Mouse (Mus musculus) CH12.LX (cell line): ENCODE measurements around the gene 2300002M23Rik. TPM values are rescaled to one million over a fixed set of nuclear protein-coding genes. Genes with fewer than 3 reads are reported as not detected.

Source experiments
- DNase-seq: peaks from one replicate; pipeline ENCODE4 v3.0.0-alpha.2; 2013; ENCODE audit errors: extremely low read depth
- H3K27ac ChIP-seq: 2 replicates; pipeline ENCODE4 v1.5.1; 2012; ENCODE audit warnings: low read depth, mild to moderate bottlenecking, control low read depth, moderate library complexity; ENCODE audit not compliant: insufficient read depth
- H3K27me3 ChIP-seq: replicated peaks from 2 replicates; pipeline ENCODE3; 2012; ENCODE audit warnings: inconsistent platforms
- H3K36me3 ChIP-seq, 2 experiments: replicated peaks in 1 of 2; 2 replicates each; pipeline versions ENCODE3 to v1.6.1; 2012; ENCODE audit warnings: inconsistent platforms in 1 of 2, low read length in 1 of 2, mild to moderate bottlenecking in 1 of 2, mixed read lengths in 1 of 2, moderate library complexity in 1 of 2; ENCODE audit not compliant: control insufficient read depth in 1 of 2, insufficient read depth in 1 of 2
- H3K4me1 ChIP-seq, 2 experiments: 2 replicates each; pipeline ENCODE4 v1.6.1; 2012; ENCODE audit warnings: inconsistent platforms in 1 of 2, moderate library complexity in 1 of 2; ENCODE audit not compliant: insufficient read depth in 2 of 2, control insufficient read depth in 1 of 2
- H3K4me2 ChIP-seq: 2 replicates; pipeline ENCODE4 v1.6.1; 2012; ENCODE audit warnings: low read depth, mild to moderate bottlenecking, control low read depth; ENCODE audit not compliant: poor library complexity, insufficient read depth, severe bottlenecking
- H3K4me3 ChIP-seq, 3 experiments: fragments of 150-350 bp in 1 of 3; sonication (generic) in 1 of 3; replicated peaks in 1 of 3; 2 replicates each; pipeline versions ENCODE3 to v1.5.1; 2011 to 2012; ENCODE audit warnings: low read depth in 2 of 3, low read length in 2 of 3, mild to moderate bottlenecking in 2 of 3, moderate library complexity in 2 of 3, control low read depth in 1 of 3, improper control_type of control experiment in 1 of 3, inconsistent platforms in 1 of 3, mixed read lengths in 1 of 3; ENCODE audit not compliant: poor library complexity in 1 of 3
- H3K79me2 ChIP-seq: replicated peaks from 2 replicates; pipeline ENCODE4 v1.6.1; 2012; ENCODE audit warnings: mild to moderate bottlenecking, moderate library complexity; ENCODE audit not compliant: control insufficient read depth, poor library complexity, insufficient read depth, severe bottlenecking; ENCODE audit errors: extremely low read depth
- H3K9ac ChIP-seq: 2 replicates; pipeline ENCODE4 v1.6.1; 2012; ENCODE audit warnings: low read depth, mild to moderate bottlenecking, control low read depth, moderate library complexity; ENCODE audit not compliant: insufficient read depth
- H3K9me3 ChIP-seq: replicated peaks from 2 replicates; pipeline ENCODE3; 2012; ENCODE audit warnings: low read length, inconsistent platforms, mixed read lengths
- E2F4 ChIP-seq: IDR thresholded peaks from 2 replicates; pipeline ENCODE4 v1.6.1; 2011; ENCODE audit warnings: low read depth, low read length, improper control_type of control experiment; ENCODE audit not compliant: insufficient replicate concordance
- ETS1 ChIP-seq: conservative IDR thresholded peaks from 2 replicates; pipeline ENCODE4 v1.6.1; 2012; ENCODE audit warnings: low read depth, mild to moderate bottlenecking, inconsistent platforms, low read length, improper control_type of control experiment, moderate library complexity
- GABPA ChIP-seq: IDR thresholded peaks from 2 replicates; pipeline ENCODE4 v1.6.1; 2012; ENCODE audit warnings: low read depth, low read length, improper control_type of control experiment, inconsistent platforms; ENCODE audit not compliant: insufficient replicate concordance
- IRF4 ChIP-seq: IDR thresholded peaks from 2 replicates; pipeline ENCODE4 v1.6.1; 2014; ENCODE audit warnings: low read depth, mild to moderate bottlenecking, inconsistent platforms, low read length, improper control_type of control experiment
- MAZ ChIP-seq: IDR thresholded peaks from 2 replicates; pipeline ENCODE4 v1.6.1; 2012; ENCODE audit warnings: low read depth, mild to moderate bottlenecking, inconsistent platforms, low read length, improper control_type of control experiment, moderate library complexity
- MEF2A ChIP-seq: IDR thresholded peaks from 2 replicates; pipeline ENCODE4 v1.6.1; 2014; ENCODE audit warnings: low read depth, mild to moderate bottlenecking, inconsistent platforms, low read length, improper control_type of control experiment, borderline replicate concordance
- NELFE ChIP-seq: IDR thresholded peaks from 2 replicates; pipeline ENCODE4 v1.6.1; 2011; ENCODE audit warnings: low read depth, low read length, improper control_type of control experiment
- NRF1 ChIP-seq: IDR thresholded peaks from 2 replicates; pipeline ENCODE4 v1.6.1; 2014; ENCODE audit warnings: low read depth, mild to moderate bottlenecking, inconsistent platforms, low read length, improper control_type of control experiment, moderate library complexity
- PAX5 ChIP-seq: IDR thresholded peaks from 2 replicates; pipeline ENCODE4 v1.6.1; 2012; ENCODE audit warnings: low read length, inconsistent platforms, mixed read lengths
- POLR2AphosphoS2 ChIP-seq: IDR thresholded peaks from 2 replicates; pipeline ENCODE4 v1.6.1; 2011; ENCODE audit warnings: low read depth, low read length, improper control_type of control experiment
- RAD21 ChIP-seq: IDR thresholded peaks from 2 replicates; pipeline ENCODE4 v1.6.1; 2011; ENCODE audit warnings: low read depth, mild to moderate bottlenecking, low read length, improper control_type of control experiment, moderate library complexity
- RCOR1 ChIP-seq: conservative IDR thresholded peaks from 2 replicates; pipeline ENCODE4 v1.6.1; 2012; ENCODE audit warnings: low read depth, mild to moderate bottlenecking, inconsistent platforms, low read length, improper control_type of control experiment
- TBP ChIP-seq: conservative IDR thresholded peaks from 2 replicates; pipeline ENCODE4 v1.6.1; 2011; ENCODE audit warnings: low read depth, low read length, improper control_type of control experiment
- TCF12 ChIP-seq: IDR thresholded peaks from 2 replicates; pipeline ENCODE4 v1.6.1; 2014; ENCODE audit warnings: low read depth, mild to moderate bottlenecking, inconsistent platforms, low read length, improper control_type of control experiment
- UBTF ChIP-seq: IDR thresholded peaks from 2 replicates; pipeline ENCODE4 v1.6.1; 2012; ENCODE audit warnings: low read depth, mild to moderate bottlenecking, inconsistent platforms, low read length, improper control_type of control experiment, moderate library complexity
- USF1 ChIP-seq: IDR thresholded peaks from 2 replicates; pipeline ENCODE4 v1.6.1; 2014; ENCODE audit warnings: low read depth, mild to moderate bottlenecking, inconsistent platforms, low read length, improper control_type of control experiment
- USF2 ChIP-seq: conservative IDR thresholded peaks from 2 replicates; pipeline ENCODE4 v1.6.1; 2011; ENCODE audit warnings: low read depth, low read length, improper control_type of control experiment
- ZC3H11A ChIP-seq: IDR thresholded peaks from 2 replicates; pipeline ENCODE4 v1.6.1; 2012; ENCODE audit warnings: low read depth, mild to moderate bottlenecking, inconsistent platforms, low read length, improper control_type of control experiment
- ZKSCAN1 ChIP-seq: IDR thresholded peaks from 2 replicates; pipeline ENCODE4 v1.6.1; 2012; ENCODE audit warnings: low read depth, inconsistent platforms, low read length, improper control_type of control experiment, borderline replicate concordance
- ZMIZ1 ChIP-seq: IDR thresholded peaks from 2 replicates; pipeline ENCODE4 v1.6.1; 2012; ENCODE audit warnings: low read depth, mild to moderate bottlenecking, inconsistent platforms, low read length, improper control_type of control experiment
- dilution Hi-C: fragments of 300-500 bp; cut with MboI; formaldehyde crosslinking; loops from 2 replicates; pipeline ENCODE4 v1.14.3; 2020; ENCODE audit warnings: low sequenced_read_pairs; ENCODE audit not compliant: extremely low pct_unique_long_range_greater_than_20kb, extremely low pct_ligation_motif_present
- in situ Hi-C: fragments of 300-500 bp; cut with MboI; formaldehyde crosslinking; loops from 3 replicates; pipeline ENCODE4 v1.14.3; 2019; ENCODE audit warnings: low sequenced_read_pairs, low pct_ligation_motif_present, low pct_unique_long_range_greater_than_20kb, mixed read lengths
- polyA plus RNA-seq: library from polyadenylated mRNA; unstranded; fragments of >175 nt; gene quantifications from 2 replicates; pipeline ENCODE4 v1.2.1, GENCODE M21; 2012; ENCODE audit warnings: low read depth; ENCODE audit not compliant: insufficient read length
- total RNA-seq, 2 experiments: library from RNA; depleted of rRNA; stranded (reverse); fragments of 300-350 nt in 1 of 2; fragments of >200 nt in 1 of 2; gene quantifications; 2 replicates each; pipeline ENCODE4 v1.2.3; 2012 to 2014

Gene 2300002M23Rik
- total and polyA plus RNA-seq, 3 experiments, result not detected

DNA sequence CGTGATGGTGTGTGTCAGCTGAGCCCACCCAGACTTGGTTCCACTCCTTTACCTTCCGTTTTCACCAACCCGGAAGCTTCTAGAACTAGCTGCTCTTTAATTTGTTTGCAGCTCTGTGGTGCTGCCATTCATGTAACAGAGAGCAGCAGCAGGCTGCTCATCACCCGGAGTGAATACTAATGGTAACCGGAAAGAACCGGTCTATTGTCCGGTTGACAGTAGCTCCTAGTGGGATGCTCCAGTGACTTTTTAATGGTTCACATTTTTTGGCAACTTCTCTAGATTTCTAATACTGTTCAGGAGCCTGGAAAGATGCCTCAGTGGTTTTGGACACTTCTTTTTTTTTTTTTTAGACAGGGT is 23.9 kb downstream of the 2300002M23Rik start:
- DNase-seq, result no peak
- no peak overlapping the region for H3K4me3 ChIP-seq
- H3K27me3 ChIP-seq, result peaks cover 16% of the 10 kb centered on the region
- H3K36me3 ChIP-seq, result no peaks in the 10 kb centered on the region
- dilution Hi-C loops (no loop called here), in situ Hi-C loops (no loop called here)
- no peaks in the 10 kb centered on the region for H3K79me2 ChIP-seq
- H3K27ac ChIP-seq, result no peak overlapping the region
- peaks cover 0 to 6% of the 10 kb centered on the region in 2 experiments; a peak in 2 of 4 replicates for H3K4me1 ChIP-seq
- peaks cover 7% of the 10 kb centered on the region for H3K9me3 ChIP-seq
- no peak overlapping the region for H3K9ac ChIP-seq
- no peak overlapping the region for H3K4me2 ChIP-seq
- no peak for TF ChIP-seq IRF4
- no peak for TF ChIP-seq RAD21
- no peak for TF ChIP-seq PAX5
- no peak for TF ChIP-seq E2F4
- TF ChIP-seq TBP, result no peak
- TF ChIP-seq ZKSCAN1, result no peak

DNA sequence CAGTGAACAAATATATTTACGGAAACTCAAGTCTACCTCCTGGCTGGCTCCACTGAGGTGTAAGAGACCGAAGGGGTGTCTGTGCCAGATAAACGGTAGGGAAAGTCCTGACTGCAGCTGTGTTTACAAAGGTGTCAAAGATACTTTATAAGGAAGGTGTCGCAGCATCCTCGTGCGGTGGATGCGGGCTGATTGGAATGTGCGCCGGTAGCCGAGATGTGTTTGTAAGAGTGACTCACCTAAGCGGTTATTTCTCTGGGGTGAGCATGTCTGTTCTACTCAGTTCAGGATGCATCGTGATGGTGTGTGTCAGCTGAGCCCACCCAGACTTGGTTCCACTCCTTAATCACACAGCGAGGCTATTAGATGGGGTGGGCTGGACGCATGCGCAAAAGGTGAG is 24.5 kb downstream of the 2300002M23Rik start:
- dilution Hi-C loops, result no loop called here
- DNase-seq, result no peak
- no peaks in the 10 kb centered on the region for H3K79me2 ChIP-seq
- H3K27me3 ChIP-seq, result peaks cover 16% of the 10 kb centered on the region
- no peak overlapping the region for H3K9ac ChIP-seq
- no peaks in the 10 kb centered on the region for H3K36me3 ChIP-seq
- H3K27ac ChIP-seq, result no peak overlapping the region
- H3K4me3 ChIP-seq, result no peak overlapping the region
- H3K9me3 ChIP-seq, result peaks cover 7% of the 10 kb centered on the region
- H3K4me1 ChIP-seq, result peaks cover 0 to 6% of the 10 kb centered on the region in 2 experiments; a peak in 2 of 4 replicates
- no peak overlapping the region for H3K4me2 ChIP-seq
- in situ Hi-C loops, result no loop called here
- TF ChIP-seq NELFE (no peak), E2F4 (no peak), ZC3H11A (no peak), USF1 (no peak), NRF1 (no peak), MAZ (no peak), RCOR1 (no peak), GABPA (no peak), ZMIZ1 (no peak), MEF2A (no peak)

DNA sequence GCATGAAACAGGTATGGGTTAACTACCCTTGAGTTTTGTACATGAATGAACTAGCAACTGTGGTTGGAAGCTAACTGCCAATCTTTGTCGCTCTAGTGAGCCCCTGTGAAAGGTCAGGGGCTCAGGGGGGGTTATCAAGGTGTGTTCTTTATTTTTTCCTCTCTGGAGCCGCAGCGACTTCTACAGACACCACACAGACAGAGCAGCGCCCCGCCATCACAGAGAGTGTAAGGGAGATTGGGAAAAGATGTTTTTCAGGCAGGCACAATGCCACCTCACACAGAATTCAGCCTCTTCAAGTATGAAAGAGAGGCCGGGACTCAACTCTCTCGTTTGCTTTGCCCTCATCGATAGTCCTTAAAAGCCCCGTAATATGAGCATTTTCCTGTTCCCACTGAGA is 24.9 kb downstream of the 2300002M23Rik start:
- no peak overlapping the region for H3K27ac ChIP-seq
- TF ChIP-seq NRF1 (no peak), POLR2AphosphoS2 (no peak), UBTF (no peak), USF2 (no peak), ETS1 (no peak), USF1 (no peak), TCF12 (no peak)
- TF ChIP-seq, all 38 proteins: peak for 0
- dilution Hi-C loops, result no loop called here
- in situ Hi-C loops, result no loop called here
- Histone ChIP-seq H3K27me3 (peaks cover 16% of the 10 kb centered on the region), H3K36me3 (no peaks in the 10 kb centered on the region), H3K79me2 (no peaks in the 10 kb centered on the region), H3K9ac (no peak overlapping the region), H3K4me3 (no peak overlapping the region), H3K4me1 (peaks cover 0 to 6% of the 10 kb centered on the region in 2 experiments; a peak in 2 of 4 replicates), H3K9me3 (peaks cover 8% of the 10 kb centered on the region), H3K4me2 (no peak overlapping the region)
- no peak for DNase-seq
